Mouse (Mus musculus): Measurements from ENCODE around the gene Vrtn. TPM values are rescaled to one million over a fixed set of nuclear protein-coding genes. Genes with fewer than 3 reads are reported as not detected.

Vrtn gene
- total and polyA plus RNA-seq, 2 experiments from 2014 or later, result 0.06 TPM; not detected in 1

DNA sequence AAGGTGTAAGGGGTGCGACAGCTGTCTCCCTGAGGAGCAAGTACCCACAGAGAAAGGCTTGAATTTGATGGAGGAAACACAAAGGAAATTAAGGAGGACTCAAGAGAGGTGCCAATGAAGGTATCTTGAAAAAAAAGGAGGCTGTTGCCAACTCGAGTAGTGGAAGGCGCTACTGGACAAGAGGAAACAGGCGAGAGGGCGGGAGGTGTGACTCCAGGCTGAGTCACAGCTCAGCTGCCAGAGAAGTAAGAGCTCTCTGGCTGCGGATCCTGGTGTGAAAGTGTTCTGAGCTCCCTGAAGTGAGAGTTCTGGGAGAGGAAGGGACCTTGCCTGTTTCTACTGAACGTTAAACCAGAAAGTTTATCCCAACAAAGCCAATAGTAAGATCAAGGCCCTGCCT, 26.3 kb upstream of the Vrtn start:
- 78% methylated on average over 7 of the region's 7 CpGs for WGBS
- no peak for TF ChIP-seq CTCF (IDR thresholded peaks at IDR 0.05; ENCODE audit: low read depth)
- ATAC-seq, result no peak

DNA sequence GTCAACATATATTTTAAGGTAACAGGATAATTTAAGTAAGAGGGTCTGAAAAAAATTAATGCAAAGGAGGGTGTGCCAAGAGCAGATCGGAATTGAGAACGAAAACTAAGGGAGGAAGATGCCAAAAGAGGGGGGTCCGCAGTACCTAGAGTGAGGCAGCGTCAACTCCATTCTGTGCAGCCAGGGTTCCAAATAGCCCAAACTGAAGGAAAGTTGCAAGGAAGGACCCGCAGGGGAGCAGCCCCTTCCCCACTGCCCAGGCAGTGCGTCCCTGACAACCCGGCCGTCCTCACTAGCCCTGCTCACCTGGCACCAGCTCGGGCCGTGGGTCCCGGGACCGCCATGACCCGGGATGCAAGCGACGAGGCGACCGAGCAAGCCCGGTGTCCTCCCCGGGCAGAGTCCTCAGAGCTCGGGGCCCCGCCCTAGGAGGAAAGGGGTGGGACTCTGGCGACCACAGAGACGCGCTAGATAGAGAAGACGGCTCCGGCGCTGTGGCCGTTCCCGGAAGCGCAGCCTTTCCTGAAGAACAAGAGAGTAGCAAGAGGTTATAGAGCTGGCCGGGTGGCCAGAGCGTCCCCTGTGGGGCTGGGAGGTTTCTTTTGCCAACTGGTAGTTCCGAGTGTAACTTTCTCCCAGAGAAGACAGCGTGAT, 23.7 kb upstream of the Vrtn start, which contains the start of gene Abcd4:
Gene Abcd4 (minus strand): TSS at position 437 of the 654 bp plus-strand sequence.
- DNase-seq (peak; percentile 87), ATAC-seq (peak; percentile 100)
- peak; percentile 63 for TF ChIP-seq CTCF (IDR thresholded peaks at IDR 0.05; ENCODE audit: low read depth)
- peak within 1 kb of the TSS; percentile 71 for H3K9ac ChIP-seq
- no peaks in the 10 kb centered on the region for H3K4me1 ChIP-seq (ENCODE audit: insufficient read depth)
- peak within 1 kb of the TSS; percentile 80 for H3K4me3 ChIP-seq (ENCODE audit: low read depth, low read length)
- no peaks in the 10 kb centered on the region for H3K27me3 ChIP-seq (ENCODE audit: insufficient read depth, low read length)
- 2% methylated on average over 34 of the region's 34 CpGs for WGBS
- H3K9me3 ChIP-seq (ENCODE audit: low read length), result no peaks in the 10 kb centered on the region
- no peak within 1 kb of the TSS for H3K27ac ChIP-seq (ENCODE audit: low read depth, low read length)
- H3K4me2 ChIP-seq (ENCODE audit: low read depth), result peak within 1 kb of the TSS; percentile 63
- no peaks in the 10 kb centered on the region for H3K36me3 ChIP-seq (ENCODE audit: insufficient read depth)

More for the DNA sequence above, 26.3 kb upstream of the Vrtn start:
- no peak for DNase-seq
- no peaks in the 10 kb centered on the region for H3K27me3 ChIP-seq (ENCODE audit: insufficient read depth, low read length)
- H3K9ac ChIP-seq, result no peak overlapping the region
- H3K9me3 ChIP-seq (ENCODE audit: low read length), result no peaks in the 10 kb centered on the region
- no peaks in the 10 kb centered on the region for H3K4me1 ChIP-seq (ENCODE audit: insufficient read depth)
- H3K4me3 ChIP-seq (ENCODE audit: low read depth, low read length), result no peak overlapping the region
- no peaks in the 10 kb centered on the region for H3K36me3 ChIP-seq (ENCODE audit: insufficient read depth)
- H3K4me2 ChIP-seq (ENCODE audit: low read depth), result no peak overlapping the region
- no peak overlapping the region for H3K27ac ChIP-seq (ENCODE audit: low read depth, low read length)

DNA sequence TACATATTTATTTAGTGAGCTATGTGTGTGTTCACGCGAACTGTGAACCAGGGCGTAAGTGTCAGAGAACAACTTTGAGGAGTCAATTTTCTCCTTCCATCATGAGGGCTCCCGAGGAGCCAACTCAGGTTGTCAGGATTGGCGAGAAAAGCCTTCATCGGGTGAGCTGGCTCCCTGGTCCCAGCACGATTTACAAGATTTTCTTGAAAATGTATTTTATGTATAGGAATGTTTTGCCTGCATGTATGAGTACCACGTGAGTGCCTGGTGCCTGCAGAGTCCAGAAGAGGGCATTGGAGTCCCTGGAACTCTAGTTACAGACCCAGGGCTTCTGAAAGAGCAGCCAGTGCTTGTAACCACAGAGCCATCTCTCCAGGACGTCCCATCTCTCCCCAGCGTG, 23.2 kb upstream of the Vrtn start:
- ATAC-seq, result peak; percentile 36; the same call in 1 of the 2 replicates
- no peak; the same call in 1 of the 2 replicates for TF ChIP-seq CTCF (IDR thresholded peaks at IDR 0.05; ENCODE audit: low read depth)
- WGBS, result 5% methylated on average over 10 of the region's 10 CpGs
- no peaks in the 10 kb centered on the region for H3K36me3 ChIP-seq (ENCODE audit: insufficient read depth)
- H3K9ac ChIP-seq, result peak overlapping the region; percentile 71; the same call in 1 of the 2 replicates
- peak overlapping the region; percentile 63 for H3K4me2 ChIP-seq (ENCODE audit: low read depth)
- H3K27ac ChIP-seq (ENCODE audit: low read depth, low read length), result no peak overlapping the region
- no peaks in the 10 kb centered on the region for H3K4me1 ChIP-seq (ENCODE audit: insufficient read depth)
- no peak for DNase-seq
- peak overlapping the region; percentile 80 for H3K4me3 ChIP-seq (ENCODE audit: low read depth, low read length)
- H3K27me3 ChIP-seq (ENCODE audit: insufficient read depth, low read length), result no peaks in the 10 kb centered on the region
- H3K9me3 ChIP-seq (ENCODE audit: low read length), result no peaks in the 10 kb centered on the region

DNA sequence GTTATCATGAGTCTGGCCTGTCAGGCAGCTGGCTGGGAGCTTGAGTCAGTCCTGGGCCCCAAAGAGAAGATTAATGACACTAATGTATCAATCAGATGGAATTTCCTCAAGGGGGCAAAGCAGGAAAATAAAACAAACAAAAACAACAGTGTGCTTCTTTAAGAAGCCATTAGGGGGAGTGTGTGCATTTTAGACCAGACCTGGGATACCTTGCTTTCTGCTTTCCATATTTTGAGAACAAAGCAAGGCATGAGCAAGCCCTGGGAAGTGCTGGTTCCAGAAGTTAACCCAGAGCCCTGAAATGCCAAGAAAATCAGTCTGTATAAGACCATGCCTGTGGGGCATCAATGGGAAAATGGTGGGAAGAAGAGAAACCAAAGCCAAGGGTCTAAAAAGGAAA, 19.8 kb upstream of the Vrtn start:
- Histone ChIP-seq H3K27me3 (ENCODE audit: insufficient read depth, low read length) (no peaks in the 10 kb centered on the region), H3K36me3 (ENCODE audit: insufficient read depth) (no peaks in the 10 kb centered on the region), H3K9ac (no peak overlapping the region), H3K4me2 (ENCODE audit: low read depth) (no peak overlapping the region), H3K4me1 (ENCODE audit: insufficient read depth) (no peaks in the 10 kb centered on the region; the same call in 1 of the 2 replicates), H3K27ac (ENCODE audit: low read depth, low read length) (no peak overlapping the region), H3K9me3 (ENCODE audit: low read length) (no peaks in the 10 kb centered on the region), H3K4me3 (ENCODE audit: low read depth, low read length) (no peak overlapping the region)
- TF ChIP-seq CTCF (IDR thresholded peaks at IDR 0.05; ENCODE audit: low read depth), result peak; percentile 54
- peak; percentile 18 for DNase-seq
- no peak for ATAC-seq

DNA sequence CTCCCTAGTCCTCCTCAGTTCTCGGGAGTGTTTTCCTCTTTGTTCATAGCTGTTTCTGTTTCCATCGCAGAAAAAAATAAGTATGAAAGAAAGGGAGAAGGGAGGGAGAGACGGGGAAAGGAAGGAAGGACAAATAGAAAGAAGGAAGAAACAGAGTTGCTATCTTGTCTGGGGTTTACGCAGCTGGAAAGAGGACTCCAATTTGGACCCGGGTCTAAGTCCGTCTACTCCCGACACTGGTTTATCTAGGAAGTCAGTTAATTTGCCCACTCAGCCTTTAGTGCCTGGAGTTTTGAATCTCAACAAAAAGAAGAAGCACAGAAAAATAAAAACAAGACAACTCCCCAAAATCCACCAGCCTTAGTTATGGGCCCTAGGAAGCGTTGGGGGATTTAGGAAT, 16.2 kb upstream of the Vrtn start:
- Histone ChIP-seq H3K36me3 (ENCODE audit: insufficient read depth) (no peaks in the 10 kb centered on the region), H3K27me3 (ENCODE audit: insufficient read depth, low read length) (no peaks in the 10 kb centered on the region), H3K27ac (ENCODE audit: low read depth, low read length) (no peak overlapping the region), H3K4me1 (ENCODE audit: insufficient read depth) (no peaks in the 10 kb centered on the region; the same call in 1 of the 2 replicates), H3K4me2 (ENCODE audit: low read depth) (no peak overlapping the region), H3K4me3 (ENCODE audit: low read depth, low read length) (no peak overlapping the region), H3K9ac (no peak overlapping the region), H3K9me3 (ENCODE audit: low read length) (no peaks in the 10 kb centered on the region)
- 18% methylated on average over 8 of the region's 8 CpGs for WGBS
- DNase-seq (no peak), ATAC-seq (no peak)
- no peak for TF ChIP-seq CTCF (IDR thresholded peaks at IDR 0.05; ENCODE audit: low read depth)

DNA sequence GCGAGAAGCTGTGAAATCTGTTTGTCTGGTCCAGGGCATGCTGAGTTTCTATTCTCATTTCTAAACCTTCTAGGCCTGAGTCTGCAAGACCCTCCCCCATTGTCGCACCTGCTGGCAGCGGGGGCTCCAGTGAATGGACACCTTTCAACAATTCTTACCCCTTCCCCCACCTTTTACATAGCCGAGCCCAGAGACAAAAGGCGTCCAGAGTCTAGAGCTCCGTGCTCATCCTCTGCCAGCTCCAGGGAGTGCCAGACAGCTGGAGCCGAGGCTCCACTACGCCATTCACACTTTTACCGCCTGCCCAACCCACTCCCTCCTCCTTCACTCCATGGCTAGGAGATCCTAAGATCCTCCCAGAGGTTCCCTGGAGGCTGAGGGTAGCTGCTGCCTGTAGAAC, 15.7 kb upstream of the Vrtn start:
- Histone ChIP-seq H3K9me3 (ENCODE audit: low read length) (no peaks in the 10 kb centered on the region), H3K36me3 (ENCODE audit: insufficient read depth) (no peaks in the 10 kb centered on the region), H3K4me2 (ENCODE audit: low read depth) (no peak overlapping the region), H3K4me1 (ENCODE audit: insufficient read depth) (no peaks in the 10 kb centered on the region; the same call in 1 of the 2 replicates), H3K27ac (ENCODE audit: low read depth, low read length) (no peak overlapping the region), H3K9ac (no peak overlapping the region), H3K27me3 (ENCODE audit: insufficient read depth, low read length) (no peaks in the 10 kb centered on the region), H3K4me3 (ENCODE audit: low read depth, low read length) (no peak overlapping the region)
- no peak for TF ChIP-seq CTCF (IDR thresholded peaks at IDR 0.05; ENCODE audit: low read depth)
- ATAC-seq (peak; percentile 83), DNase-seq (peak; percentile 43)
- 4% methylated on average over 9 of the region's 9 CpGs for WGBS

DNA sequence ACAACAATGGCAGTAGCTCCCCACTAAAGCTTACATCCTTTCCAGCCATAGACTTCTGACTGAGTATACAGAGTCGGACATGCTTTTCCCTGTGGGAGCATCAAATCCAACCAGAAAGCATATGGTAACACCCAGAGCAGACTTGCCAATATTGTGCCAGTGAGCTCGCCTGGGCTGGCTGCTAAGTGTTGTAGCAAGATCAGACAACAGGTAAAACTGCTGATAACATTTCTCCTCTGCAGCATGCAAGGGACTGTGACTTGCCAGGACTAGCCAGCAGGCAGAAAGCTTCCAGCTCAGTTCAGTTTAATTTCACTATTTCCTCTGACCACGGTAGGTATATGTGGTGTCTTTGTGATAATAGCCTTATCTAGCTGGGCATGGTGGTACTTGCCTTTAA, 9.0 kb upstream of the Vrtn start:
- WGBS, result 63% methylated on average over 3 of the region's 3 CpGs
- H3K4me1 ChIP-seq (ENCODE audit: insufficient read depth), result no peaks in the 10 kb centered on the region
- H3K27ac ChIP-seq (ENCODE audit: low read depth, low read length), result no peak overlapping the region
- ATAC-seq (no peak), DNase-seq (no peak)
- no peaks in the 10 kb centered on the region for H3K9me3 ChIP-seq (ENCODE audit: low read length)
- no peak overlapping the region for H3K9ac ChIP-seq
- no peak overlapping the region for H3K4me3 ChIP-seq (ENCODE audit: low read depth, low read length)
- H3K36me3 ChIP-seq (ENCODE audit: insufficient read depth), result no peaks in the 10 kb centered on the region
- H3K27me3 ChIP-seq (ENCODE audit: insufficient read depth, low read length), result no peaks in the 10 kb centered on the region
- no peak overlapping the region for H3K4me2 ChIP-seq (ENCODE audit: low read depth)
- no peak for TF ChIP-seq CTCF (IDR thresholded peaks at IDR 0.05; ENCODE audit: low read depth)

All from forebrain, postnatal 0 days (tissue).